Mouse (Mus musculus): ENCODE measurements around the gene Dnajc8.
"Not testable (repeated sequence)": the region's sequence is repeated elsewhere in the genome, so short reads cannot be mapped to it uniquely, and the experiment has no call there.

Gene Dnajc8

GRCm38 (mm10) chr4:132515369-132516155, 19.8 kb upstream of the Dnajc8 start:
- peak; percentile 98 for DNase-seq

DNA sequence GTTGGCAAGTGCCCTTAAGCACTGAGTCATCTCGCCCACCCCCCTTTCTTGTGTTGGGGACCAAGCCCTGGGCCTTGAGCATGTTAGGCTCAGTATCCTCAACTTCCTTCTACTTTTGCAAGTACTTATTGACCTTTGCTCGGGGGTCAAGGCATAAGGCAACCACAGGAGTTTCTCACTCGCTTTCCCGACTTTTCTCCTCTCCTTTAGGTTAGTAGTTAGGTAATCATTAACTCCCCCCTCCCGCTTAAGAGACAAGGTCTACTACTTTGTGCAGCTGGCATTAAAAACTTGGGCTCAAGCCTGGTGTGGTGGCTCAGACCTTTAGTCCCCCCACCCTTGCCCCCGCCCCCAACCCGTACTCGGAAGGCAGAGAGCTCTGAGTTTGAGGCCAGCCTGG, 17.3 kb upstream of the Dnajc8 start:
- DNase-seq, result no peak

GRCm38 (mm10) chr4:132519188-132519587, 16.2 kb upstream of the Dnajc8 start:
- no peak for DNase-seq

GRCm38 (mm10) chr4:132524321-132524741, 11.0 kb upstream of the Dnajc8 start:
- no peak for DNase-seq

DNA sequence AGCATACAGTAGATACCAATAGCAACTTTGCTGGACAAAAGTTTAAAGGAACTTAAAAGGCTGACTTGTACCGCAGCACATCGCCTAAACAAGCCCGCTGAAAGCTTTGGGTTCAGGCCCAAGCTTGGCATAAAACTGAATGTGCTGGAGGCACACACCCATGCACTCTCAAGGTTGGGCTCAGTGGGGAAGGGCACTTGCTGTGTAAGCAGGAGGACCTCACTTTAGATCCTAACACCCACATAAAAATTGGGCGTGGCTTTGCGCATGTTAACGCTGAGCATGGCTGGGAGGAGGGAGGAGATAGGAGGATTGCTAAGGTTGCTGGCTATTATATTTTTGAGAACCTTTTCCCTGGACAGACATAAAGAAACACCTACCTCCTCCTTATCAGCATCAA, 10.5 kb upstream of the Dnajc8 start:
- no peak for DNase-seq

DNA sequence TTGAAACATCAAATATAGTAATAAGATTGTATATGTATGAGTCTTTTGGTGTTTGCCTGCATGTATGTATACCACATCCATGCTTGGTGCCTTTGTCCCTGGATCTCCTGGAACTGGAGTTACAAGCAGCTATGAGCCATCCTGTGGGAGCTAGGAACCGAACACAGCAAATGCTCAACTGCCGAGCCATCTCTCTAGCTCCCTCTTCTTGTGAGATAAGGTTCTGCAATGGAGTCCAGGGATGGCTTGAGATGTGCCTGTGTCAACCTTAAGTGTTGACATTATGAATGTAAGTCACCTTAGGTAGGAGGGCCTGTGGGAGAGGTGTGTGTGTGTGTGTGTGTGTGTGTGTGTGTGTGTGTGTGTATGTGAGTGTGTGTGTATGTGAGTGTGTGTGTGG, 8.7 kb upstream of the Dnajc8 start:
- no peak for DNase-seq

DNA sequence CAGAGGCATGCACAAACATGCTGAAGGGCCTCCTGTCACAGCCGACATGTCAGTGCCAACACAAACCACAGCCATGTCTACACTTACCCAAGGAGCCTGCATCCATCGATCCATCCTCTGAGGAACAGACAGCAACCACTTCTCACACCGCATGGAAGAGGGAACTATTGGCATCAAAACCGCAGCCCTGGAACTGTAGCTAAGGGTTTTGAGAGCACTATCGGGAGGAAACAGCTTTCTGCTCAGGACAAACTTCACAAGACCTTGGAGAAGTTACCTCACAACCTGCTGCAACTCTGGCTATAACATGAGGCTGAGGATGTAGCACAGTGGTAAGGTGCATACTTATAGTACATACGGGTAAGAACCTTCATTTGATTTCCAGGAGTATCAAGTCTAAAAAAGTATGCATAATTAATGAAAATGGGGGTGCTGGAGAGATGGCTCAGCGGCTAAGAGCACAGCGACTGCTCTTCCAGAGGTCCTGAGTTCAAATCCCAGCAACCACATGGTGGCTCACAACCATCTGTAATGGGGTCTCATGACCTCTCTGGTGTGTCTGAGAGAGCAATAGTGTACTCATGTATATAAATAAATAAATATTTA, 7.3 kb upstream of the Dnajc8 start:
- no peak for DNase-seq

DNA sequence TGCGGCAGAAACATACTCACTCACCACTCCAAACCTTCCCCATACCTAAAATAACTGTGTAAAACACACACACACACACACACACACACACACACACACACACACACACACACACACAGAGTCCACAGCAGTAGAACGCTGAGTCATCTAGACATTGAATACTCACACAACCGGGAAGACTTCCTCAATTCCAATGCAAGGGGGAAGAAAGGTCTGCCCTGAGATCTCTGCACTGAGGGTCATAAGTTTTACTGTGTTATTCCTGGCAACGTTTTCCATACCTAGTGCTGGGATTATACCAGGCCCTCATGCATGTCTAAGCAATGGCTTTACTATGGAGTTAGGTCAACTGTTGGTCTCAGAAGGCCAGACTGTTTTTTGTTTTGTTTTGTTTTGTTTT, 6.0 kb upstream of the Dnajc8 start:
- DNase-seq, result no peak

- DNase-seq, result no peak
Measured at GRCm38 (mm10) chr4:132530033-132530804, 5.1 kb upstream of the Dnajc8 start.

- DNase-seq, result no peak
Measured at GRCm38 (mm10) chr4:132532496-132532895, 2.9 kb upstream of the Dnajc8 start.

GRCm38 (mm10) chr4:132532981-132533916, 2.1 kb upstream of the Dnajc8 start, which contains the start of gene Atpif1:
TSS of gene Atpif1 (minus strand) at chr4:132533659.
- peak; percentile 92 for DNase-seq

GRCm38 (mm10) chr4:132539481-132539880, 4.1 kb downstream of the Dnajc8 start:
- no peak for DNase-seq

DNA sequence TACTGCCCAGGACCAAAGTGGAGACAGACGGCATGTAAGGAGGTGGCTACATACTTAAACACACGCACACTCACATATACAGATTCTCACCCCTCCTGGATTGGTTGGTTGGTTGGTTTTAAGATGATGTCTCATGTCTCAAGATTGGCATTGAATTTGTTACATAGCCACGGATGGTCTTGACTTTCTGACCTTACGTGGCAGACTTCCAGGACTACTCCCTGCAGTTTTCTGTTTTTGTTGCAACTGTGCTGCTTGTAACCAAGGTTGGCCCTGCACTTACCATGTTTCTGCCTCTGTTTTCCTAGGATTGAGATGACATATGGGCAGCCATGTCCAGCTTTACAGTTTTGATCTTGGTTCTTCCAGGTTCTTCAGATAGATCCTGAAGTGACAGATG, 6.1 kb downstream of the Dnajc8 start:
- no peak for DNase-seq

GRCm38 (mm10) chr4:132542724-132543123, 7.4 kb downstream of the Dnajc8 start:
- peak; percentile 48 for DNase-seq

- peak; percentile 73 for DNase-seq
Measured at GRCm38 (mm10) chr4:132545851-132546250, 10.5 kb downstream of the Dnajc8 start.

DNA sequence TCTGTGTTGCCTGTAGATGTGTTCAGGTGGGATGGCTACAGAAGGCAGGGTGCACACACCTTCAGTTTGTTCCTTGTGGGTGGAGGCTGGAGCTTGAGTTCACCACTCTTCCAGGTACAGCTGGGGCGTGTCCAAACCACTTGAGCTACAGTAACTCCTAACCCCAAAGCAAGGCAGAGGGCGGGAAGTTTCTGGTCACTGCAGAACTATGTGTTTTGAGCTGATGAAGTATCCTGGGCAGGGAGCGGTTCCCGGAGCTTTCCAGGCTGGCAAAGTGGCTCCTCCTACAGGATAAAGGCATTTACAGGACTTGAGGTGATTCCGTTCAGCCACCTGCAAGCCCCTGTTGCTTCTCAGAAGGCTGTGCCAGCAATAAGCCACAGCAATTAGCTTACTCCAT, 18.9 kb downstream of the Dnajc8 start:
- DNase-seq, result no peak

DNA sequence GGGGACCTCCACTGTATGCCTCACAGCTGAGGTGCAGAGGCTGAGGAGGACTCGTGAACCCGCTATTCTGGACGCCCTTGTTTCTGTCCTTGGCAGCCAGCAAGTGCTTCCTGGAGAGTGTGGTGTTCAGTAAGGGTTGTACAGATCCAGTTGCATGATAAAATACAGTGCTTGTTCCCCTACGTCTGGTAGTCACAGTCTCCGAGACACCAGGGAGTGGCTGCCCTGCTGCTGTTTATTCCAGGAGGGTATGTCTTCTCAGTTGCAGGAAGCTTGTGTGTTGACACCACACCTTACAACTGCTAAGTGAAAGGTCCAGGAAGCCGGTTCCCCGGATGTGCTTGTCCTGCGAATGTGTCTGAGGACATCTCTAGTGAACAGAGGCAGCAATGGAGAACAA, 19.3 kb downstream of the Dnajc8 start:
- DNase-seq, result no peak

DNA sequence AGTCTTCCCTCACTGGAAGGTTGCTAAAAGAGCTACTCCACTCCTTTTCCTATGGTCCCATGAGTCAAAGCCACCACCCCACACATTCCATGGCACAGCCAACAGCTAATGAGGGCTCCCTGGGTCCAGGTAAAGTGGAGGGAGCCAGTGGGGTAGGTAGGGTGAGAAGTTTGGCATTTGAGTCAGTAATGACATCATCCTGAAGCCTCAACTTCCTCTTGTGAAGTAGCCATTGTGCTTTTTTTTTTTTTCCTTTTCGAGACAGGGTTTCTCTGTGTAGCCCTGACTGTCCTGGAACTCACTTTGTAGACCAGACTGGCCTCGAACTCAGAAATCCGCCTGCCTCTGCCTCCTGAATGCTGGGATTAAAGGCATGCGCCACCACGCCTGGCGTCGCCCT, 20.2 kb downstream of the Dnajc8 start:
- DNase-seq, result not testable (repeated sequence)

- no peak for DNase-seq
Measured at GRCm38 (mm10) chr4:132563261-132563660, 27.9 kb downstream of the Dnajc8 start.

DNA sequence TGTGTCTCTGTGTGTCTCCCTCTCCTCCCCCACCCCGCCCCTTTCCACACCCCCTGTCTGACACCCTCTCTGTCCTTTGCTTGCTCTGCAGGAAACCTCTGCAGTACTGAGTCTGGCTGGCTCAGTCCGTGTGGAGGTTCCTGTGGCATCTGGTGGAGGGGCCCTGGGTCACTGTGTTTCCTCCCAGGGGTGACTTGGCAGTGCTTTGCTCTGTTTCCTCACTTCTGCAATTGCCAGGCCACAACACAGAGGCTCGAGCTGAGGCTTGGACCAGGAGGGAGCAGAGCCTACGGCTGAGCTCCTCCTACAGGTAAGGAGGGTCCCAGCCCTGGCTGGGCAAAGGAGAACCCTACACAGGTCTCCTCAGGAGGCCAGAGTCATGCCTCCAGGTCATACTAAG, 28.6 kb downstream of the Dnajc8 start, which contains the start of gene Ptafr:
Gene Ptafr, plus strand, starts transcription at position 103 of the 400 bp plus-strand sequence.
- peak; percentile 77 for DNase-seq

DNA sequence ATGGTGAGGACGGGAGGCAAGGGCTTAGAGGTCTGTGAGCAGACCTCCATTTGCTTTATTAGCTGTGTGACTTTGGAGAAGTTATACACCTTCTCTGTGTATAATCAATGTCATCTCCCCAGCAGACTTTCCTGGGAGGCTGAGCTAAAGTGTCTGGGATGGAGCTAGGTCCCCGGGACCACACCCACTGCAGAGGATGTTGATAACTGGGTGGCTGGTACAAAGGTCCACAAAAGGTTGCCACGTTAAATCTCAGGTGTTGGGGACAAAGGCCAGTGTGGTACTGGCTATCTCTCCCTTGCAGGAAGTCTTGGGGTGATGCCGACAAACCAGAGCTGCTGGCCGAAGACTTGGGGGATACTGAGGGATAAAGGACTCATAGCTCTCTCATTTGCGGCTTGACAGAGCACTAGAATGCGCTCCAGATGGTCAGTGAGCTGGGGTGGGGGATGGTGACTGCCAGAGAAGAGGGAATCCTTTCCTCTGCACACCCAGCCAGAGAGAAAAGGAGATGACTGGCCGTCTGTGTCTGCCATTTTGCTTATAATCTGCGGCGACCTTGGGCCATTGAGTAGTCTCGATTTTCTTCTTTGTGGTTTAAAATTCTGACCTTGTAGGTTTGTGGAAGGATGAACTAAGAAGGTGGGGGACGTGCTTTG, 29.9 kb downstream of the Dnajc8 start:
- peak; percentile 26 for DNase-seq

GRCm38 (mm10) chr4:132567361-132567779, 32.0 kb downstream of the Dnajc8 start:
- no peak for DNase-seq

All from layer of hippocampus, adult 9-11 months (tissue).